Mouse (Mus musculus) ovary, postnatal 10 days (tissue): Measurements from ENCODE around the gene a.

Source experiments
- DNase-seq: peaks from one replicate; pipeline ENCODE4 v3.0.0; 2022; ENCODE audit warnings: low spot score

Gene a

GRCm38 (mm10) chr2:154782856-154783650, 8.1 kb upstream of the a start:
- DNase-seq = no peak

GRCm38 (mm10) chr2:154785284-154785683, 5.9 kb upstream of the a start:
- DNase-seq = no peak

GRCm38 (mm10) chr2:154786187-154786586, 5.0 kb upstream of the a start:
- no peak for DNase-seq

GRCm38 (mm10) chr2:154786776-154787175, 4.4 kb upstream of the a start:
- no peak for DNase-seq

- no peak for DNase-seq
These were observed 1.8 kb upstream of the a start for GRCm38 (mm10) chr2:154789381-154789780.

DNA sequence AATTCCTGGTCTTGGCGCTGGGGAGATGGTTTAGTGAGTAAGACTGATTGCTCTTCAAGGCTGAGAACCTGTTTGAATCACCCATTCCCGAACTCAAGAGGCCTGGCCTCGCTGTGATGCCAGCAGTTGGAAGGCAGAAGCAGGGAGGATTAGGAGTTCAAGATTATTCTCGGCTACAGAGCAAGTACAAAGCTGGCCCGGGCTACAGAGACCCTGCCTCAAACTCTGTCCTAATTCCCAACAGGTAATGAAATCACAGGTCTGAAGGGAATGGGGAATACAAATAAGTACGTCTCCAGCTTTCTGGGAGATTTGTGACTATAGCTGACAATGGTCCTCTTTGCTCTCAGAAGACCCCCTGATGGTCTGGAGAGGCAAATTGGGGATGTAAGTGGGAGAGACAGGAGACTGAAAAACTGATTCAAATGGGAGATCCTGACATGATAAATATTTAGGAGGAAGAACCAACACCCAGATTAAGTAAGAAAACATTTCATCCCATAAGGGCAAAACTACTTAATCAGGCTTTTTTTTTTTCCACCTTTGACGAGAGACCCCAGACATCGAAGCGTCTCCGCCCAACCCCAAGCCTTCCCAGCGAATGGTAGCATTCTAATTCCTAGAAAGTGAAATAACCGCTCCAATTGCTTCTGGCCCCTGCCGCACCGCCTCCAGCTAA, 1.1 kb upstream of the a start:
- DNase-seq = no peak

GRCm38 (mm10) chr2:154791661-154792642, 750 bp downstream of the a start:
- DNase-seq = peak; percentile 45

DNA sequence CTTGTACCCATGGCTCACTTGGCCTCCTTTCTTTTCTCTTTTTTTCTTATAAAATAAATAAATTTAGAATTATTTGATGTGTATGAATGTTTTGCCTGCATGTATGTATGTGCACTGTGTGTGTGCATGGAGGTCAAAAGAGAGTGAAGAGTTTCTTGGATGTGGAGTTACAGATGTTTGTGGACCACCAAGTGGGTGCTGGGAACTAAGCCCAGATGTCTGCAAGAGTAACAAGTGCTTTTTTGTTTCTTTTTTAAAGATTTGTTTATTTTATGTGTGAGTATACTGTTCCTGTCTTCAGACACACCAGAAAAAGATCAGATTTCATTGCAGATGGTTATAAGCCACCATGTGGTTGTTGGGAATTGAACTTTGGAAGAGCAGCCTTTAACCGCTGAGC, 12.2 kb downstream of the a start:
- DNase-seq = no peak

- no peak for DNase-seq
These were observed 12.6 kb downstream of the a start for GRCm38 (mm10) chr2:154803845-154804244.

DNA sequence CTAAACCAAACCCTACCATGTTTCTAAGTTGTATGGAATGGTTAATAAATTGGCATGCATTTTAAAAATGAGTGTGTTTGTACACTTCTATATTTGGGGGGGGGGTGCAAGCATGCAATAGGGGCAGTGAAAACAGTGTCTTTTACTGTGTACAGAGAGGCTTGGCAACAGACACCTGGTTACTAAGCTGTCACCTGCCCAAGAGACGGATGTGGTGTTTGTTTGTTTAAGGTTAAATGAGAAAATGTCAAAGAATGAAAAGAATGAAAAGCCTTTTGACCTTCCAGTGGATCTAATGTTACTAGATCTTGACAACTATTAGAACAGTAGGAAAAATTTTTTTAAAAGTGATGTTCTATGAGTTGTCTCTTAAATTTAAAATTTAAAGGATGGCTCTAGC, 16.5 kb downstream of the a start:
- no peak for DNase-seq

- no peak for DNase-seq
These were observed 18.0 kb downstream of the a start for GRCm38 (mm10) chr2:154809107-154809762.

DNA sequence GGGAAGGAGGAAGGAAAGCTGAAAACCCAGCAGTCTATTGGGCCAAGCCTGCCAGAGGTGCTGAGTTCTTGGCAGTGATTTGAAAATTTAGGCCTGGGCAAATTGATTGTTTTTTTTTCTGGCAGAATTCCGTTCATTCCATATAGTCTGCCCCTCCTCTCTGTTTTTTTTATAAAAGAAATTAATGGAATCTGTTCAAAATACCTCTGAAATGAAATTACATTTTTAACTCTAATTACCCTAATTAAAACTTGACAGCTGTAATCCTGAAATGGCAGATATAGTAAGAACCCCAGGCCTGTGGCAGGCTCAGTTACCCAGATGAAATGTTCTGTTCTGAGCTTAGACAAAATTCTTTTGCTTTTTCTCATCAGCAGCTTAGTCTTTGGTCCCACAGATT, 19.6 kb downstream of the a start:
- no peak for DNase-seq

DNA sequence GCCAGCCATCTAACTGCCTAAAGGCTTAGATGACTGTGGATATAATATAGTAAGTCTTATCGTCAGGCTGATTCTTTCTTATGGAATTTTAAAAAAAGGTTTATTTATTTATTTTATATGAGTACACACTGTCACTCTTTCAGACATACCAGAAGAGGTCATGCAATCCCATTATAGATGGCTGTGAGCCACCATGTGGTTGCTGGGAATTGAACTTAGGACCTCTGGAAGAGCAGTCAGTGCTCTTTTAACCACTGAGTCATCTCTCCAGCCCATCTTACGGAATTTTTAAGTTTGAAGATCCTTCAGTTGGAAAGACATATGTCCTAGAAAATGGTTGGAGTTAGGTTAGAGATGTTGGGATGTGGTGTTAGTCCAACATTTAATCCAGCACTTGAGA, 22.2 kb downstream of the a start:
- no peak for DNase-seq

DNA sequence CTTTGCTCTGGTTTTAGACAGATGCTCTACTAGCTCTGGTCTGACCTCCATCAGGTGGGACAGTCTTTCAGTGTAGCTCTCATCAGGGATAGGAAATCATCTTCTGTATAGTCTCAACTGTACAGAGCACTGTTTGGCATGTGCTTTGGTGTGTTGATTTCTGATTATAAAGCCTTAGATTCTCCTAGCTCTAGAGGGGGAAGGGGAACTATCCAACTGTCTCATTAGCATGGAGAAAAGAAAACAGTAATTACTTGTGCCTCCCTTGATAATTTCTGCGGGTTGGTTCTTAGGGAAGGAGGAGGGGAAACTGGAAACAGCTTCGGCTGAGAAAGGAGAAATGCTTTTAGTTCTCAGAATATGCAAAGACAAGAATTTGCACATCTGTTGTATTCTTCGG, 25.9 kb downstream of the a start:
- DNase-seq = no peak

GRCm38 (mm10) chr2:154817788-154818187, 26.6 kb downstream of the a start:
- DNase-seq = no peak

DNA sequence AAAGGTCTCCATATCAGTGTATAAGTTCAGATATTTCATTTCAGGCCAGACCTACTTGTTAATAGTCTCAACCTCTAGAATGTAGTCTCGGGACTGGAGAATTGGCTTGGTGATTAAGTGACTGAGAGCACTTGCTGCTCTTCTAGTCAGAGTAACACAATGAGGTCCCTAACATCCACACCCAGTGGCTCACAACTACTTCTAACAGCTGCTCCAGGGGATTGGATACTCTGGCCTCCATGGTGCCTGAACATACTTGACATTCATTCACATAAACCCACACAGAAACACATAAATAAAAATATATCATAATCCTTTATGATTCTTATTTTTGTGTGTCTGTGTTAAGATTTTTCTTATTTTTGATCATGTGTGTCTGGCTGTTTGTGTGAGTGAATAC, 27.4 kb downstream of the a start:
- DNase-seq = no peak

- no peak for DNase-seq
These were observed 29.1 kb downstream of the a start for GRCm38 (mm10) chr2:154820346-154820745.

DNA sequence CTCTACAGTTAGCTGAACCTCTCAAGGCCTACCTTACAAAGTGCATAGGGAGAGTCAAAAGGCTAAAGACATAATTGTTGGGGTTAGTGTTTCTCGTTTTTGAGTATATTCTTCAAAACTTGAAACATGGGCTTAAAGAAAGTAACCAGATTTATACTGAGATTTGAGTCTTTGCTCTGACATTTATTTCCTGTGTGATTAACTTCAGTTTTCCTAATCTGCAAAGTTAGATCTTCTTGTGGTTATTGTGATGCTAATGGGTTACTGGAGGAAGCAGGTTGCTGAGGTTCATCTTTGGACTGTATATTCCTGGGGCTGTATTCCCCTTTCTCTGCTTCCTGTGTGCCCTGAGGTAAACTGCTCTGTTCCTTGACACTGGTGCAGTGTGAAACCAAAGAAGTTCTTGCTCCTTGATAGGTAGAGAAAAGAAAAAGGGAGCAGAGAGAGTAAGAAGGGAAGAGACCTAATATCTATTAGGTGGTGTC, 34.9 kb downstream of the a start:
- no peak for DNase-seq

- DNase-seq = no peak
These were observed 36.3 kb downstream of the a start for GRCm38 (mm10) chr2:154827521-154827920.

- DNase-seq = no peak
These were observed 41.3 kb downstream of the a start for GRCm38 (mm10) chr2:154832471-154832870.

DNA sequence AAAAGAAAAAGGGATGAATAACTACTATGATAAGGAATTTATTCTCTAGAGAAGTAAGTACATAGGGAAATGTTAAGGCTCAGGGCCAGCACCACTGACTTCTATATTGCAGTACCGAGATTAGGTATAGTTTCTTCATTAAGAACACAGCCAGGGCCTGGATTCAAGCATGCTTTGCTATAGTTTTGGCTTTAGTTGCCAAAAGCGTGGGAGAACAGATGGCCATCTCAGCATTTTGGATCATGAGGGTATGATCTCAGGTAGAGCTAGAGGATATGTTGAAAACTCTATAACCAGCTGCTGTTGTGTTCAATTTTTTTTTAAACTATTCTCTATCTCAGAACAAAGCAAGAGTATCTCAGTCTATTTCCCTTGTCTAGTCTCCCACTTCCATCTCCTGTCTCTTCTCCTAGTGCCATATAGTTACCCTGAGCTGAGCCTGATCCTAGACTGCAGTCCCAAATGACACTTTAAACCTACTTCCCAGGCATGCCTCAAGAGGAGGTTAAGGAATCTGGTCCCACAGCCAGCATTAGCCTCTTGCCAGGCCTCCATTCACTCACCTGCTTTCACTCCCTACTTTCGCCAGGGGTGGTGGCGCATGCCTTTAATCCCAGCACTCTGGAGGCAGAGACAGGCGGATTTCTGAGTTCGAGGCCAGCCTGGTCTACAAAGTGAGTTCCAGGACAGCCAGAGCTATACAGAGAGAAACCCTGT, 43.1 kb downstream of the a start:
- no peak for DNase-seq
